Mouse (Mus musculus): ENCODE data around the gene Crybb2.

The Crybb2 gene

DNA sequence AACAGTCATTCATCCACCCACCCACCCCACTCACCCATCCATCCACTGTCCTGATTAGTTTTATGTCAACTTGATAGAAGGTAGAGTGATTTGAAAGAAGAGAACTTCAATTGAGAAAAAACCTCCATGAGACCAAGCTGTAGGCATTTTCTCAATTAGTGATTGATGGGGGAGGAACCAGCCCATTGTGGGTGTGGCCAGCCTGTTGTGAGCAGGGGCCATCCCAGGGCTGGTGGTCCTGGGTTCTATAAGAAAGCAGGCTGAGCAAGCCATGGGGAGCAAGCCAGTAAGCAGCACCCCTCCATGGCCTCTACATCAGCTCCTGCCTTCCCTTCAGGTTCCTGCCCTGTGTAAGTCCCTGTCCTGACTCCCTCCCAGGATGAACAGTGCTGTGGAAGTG lies at the start of gene Crybb2:
Gene Crybb2, minus strand, starts transcription at position 101 of the 400 bp plus-strand sequence.
- no peak for DNase-seq (ENCODE audit: low read depth)

DNA sequence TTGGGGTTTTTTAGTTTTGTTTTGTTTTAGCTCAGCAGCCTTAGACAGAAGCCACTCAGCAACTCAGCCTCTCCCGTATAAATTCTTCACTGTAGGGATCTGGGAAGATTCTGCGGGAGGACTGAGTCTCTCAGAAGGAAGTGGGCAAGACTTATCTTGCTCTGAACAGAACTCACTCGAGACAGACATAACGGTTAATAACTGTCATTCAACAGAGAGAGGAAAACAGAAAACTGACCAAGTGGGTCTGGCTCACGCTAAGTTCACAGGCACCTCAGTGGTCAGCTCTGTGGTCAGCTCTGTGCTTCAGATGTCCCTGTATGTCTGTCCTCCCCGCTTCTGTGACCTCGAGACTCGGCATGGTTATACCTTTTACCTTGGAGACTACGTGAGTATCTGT lies 49.4 kb upstream of the Crybb2 start:
- DNase-seq (ENCODE audit: low read depth), result no peak

- DNase-seq (ENCODE audit: low read depth), result no peak
Measured at GRCm38 (mm10) chr5:113118695-113119094, 48.8 kb upstream of the Crybb2 start.

DNA sequence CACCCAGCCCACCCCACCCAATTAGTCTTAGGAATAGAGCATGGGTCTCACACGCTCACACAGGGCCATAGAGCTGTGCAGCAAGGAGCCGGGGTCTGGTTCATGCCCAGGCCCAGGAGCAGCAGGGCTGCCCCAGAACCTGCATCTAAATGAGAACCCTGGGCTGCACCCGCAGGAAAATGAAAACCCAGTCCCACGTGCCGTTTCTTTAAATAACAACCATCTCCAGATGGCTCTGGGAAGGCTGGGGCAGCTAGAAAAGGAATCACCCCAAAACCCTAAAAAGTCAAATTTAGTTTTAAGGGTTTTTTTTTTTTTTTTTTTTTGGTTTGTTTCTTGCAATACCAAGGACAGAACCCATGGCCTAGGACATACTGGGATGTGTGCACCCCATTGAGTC lies 47.4 kb upstream of the Crybb2 start:
- DNase-seq (ENCODE audit: low read depth), result no peak

DNA sequence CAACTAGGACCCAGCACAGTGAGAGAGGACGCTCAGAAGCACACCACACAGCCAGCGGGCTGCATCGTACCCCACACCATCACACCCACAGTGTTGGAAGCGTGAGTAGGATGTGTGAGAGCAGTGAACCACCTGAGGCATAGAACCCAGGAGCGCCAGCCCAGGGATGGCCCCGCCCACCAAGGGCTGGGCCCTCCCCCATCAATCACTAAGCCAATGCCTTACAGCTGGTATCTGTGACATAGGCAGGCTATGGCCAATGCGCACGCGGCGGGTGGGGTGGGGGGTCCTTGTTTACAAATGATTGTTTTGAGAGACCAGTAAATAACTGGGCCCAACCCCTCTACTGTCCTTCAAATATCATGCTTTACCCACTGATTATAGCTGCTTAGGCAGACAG lies 46.0 kb upstream of the Crybb2 start:
- no peak for DNase-seq (ENCODE audit: low read depth)

- no peak for DNase-seq (ENCODE audit: low read depth)
Measured at GRCm38 (mm10) chr5:113114264-113115225, 44.6 kb upstream of the Crybb2 start.

DNA sequence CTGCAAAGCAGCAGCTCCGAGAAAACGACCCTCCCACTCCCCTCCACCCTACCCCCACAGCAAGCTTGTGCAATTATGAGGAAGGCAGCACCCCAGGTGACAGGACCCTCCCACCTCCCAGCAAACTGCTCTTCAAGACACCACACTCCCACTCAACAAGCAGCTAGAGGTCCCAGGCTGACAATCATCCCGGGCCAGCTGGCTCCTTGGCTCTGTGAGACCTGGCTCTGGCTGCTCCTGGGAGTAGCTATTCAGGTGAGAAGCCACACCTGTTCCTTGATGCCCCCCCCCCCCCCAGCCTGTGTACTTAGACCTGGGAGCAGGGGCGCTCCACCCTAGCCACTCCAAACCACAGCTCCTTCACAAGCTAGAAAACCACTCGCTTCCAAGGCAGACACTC lies 43.2 kb upstream of the Crybb2 start:
- no peak for DNase-seq (ENCODE audit: low read depth)

DNA sequence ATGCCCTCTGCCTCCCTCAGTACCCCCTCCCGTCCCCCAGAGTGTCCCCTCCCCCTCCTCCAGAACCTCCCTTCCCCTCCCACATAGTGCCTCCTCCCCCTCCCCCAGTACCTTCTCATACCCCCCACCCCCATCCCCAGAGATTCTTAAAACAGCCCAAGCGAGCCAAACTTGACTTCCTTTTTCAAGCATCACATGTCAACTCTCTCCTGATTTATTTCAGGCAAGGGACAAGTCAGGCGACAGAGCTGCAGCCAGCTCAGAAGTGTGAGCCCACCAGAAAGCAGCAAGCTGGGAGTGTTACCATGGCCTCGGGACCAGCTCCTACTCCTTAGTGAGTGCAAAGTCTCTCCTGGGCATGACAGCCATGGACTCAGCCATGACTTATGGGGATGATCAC lies 41.4 kb upstream of the Crybb2 start:
- DNase-seq (ENCODE audit: low read depth), result no peak

GRCm38 (mm10) chr5:113110929-113111328 lies 41.0 kb upstream of the Crybb2 start:
- DNase-seq (ENCODE audit: low read depth), result no peak

GRCm38 (mm10) chr5:113109651-113110050 lies 39.7 kb upstream of the Crybb2 start:
- peak; percentile 25 for DNase-seq (ENCODE audit: low read depth)

- no peak for DNase-seq (ENCODE audit: low read depth)
Measured at GRCm38 (mm10) chr5:113108165-113108764, 38.3 kb upstream of the Crybb2 start.

DNA sequence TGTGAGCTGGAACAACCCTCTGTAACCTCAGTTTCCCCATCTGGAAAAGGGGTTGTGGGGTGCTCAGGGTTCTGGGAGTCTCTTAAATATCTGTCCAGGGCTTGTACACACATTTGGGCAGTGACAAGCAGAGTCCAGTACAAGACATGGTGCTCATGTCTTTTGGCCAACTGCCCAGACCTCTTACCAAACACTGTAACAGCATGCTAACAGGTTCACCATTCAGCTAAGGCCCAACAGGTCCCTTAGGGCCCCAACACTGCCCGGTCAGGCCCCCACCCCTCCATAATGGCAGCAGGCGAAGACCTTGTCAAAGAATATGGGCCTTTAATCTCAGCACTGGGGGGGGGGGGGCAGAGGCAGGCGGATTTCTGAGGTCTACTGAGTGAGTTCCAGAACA lies 37.8 kb upstream of the Crybb2 start:
- no peak for DNase-seq (ENCODE audit: low read depth)

GRCm38 (mm10) chr5:113106594-113106993 lies 36.7 kb upstream of the Crybb2 start:
- no peak for DNase-seq (ENCODE audit: low read depth)

DNA sequence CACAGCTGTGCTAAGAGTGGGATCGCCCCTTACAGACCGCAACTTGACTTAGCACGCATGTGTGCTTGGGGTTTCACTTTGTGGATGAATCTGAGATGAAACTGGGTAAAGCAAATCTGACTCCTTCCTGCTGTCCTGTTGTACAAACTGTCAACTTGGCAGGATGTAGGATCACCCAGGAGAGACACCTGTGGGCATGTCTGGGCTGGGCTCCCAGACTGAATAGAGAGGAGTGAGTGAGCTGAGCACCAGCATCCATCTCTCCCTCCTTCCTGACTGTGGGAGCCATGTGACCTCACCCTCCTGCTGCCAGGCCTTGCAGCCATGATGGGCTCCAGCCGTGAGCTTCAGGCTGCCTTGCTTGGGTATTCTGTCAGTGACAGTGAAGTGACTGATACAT lies 35.6 kb upstream of the Crybb2 start:
- DNase-seq (ENCODE audit: low read depth), result no peak

DNA sequence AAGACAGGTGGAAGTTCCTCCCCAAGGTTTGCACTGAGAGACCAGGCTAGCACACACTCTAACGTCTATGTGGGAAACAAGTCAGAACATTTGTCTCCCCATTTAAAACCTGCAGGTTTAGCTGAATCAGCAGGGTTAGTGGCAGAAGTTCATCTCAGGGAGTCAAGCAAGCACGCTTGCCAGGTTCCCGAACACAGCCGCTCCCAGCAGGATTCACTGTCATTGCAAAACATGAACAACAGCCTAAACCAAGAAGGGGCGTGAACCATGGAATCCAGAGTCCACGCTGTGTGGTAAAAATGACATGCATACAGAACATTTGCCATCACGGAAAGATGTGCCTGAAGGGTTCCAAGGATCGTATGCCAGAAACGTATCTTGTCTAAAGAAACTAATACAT lies 35.1 kb upstream of the Crybb2 start:
- no peak for DNase-seq (ENCODE audit: low read depth)

GRCm38 (mm10) chr5:113102455-113102854 lies 32.5 kb upstream of the Crybb2 start:
- DNase-seq (ENCODE audit: low read depth), result no peak

DNA sequence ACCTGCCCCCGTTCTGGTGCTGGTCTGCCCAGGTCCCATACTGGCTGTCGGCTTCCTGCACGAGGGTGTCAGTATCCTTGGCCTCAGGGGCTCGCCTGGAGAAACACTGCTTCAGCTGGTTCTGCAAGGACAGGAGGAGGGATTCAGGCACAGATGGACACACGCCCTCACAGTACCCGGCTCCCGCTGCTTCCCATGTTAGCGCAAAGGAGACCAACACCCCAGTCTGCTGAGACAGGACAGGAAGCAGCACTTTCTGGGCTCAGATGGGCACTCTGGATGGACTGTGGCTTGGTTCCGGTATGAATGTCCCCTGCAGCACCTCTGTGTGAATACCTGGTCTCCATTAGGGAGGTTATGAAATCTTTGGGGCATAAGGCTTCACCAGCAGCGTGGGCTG lies 31.5 kb upstream of the Crybb2 start:
- DNase-seq (ENCODE audit: low read depth), result no peak

GRCm38 (mm10) chr5:113100422-113100821 lies 30.5 kb upstream of the Crybb2 start:
- DNase-seq (ENCODE audit: low read depth), result no peak

- DNase-seq (ENCODE audit: low read depth), result peak; percentile 76
Measured at GRCm38 (mm10) chr5:113099546-113099945, 29.6 kb upstream of the Crybb2 start.

- no peak for DNase-seq (ENCODE audit: low read depth)
Measured at GRCm38 (mm10) chr5:113097551-113097950, 27.6 kb upstream of the Crybb2 start.

GRCm38 (mm10) chr5:113095456-113095855 lies 25.5 kb upstream of the Crybb2 start:
- DNase-seq (ENCODE audit: low read depth), result no peak

DNA sequence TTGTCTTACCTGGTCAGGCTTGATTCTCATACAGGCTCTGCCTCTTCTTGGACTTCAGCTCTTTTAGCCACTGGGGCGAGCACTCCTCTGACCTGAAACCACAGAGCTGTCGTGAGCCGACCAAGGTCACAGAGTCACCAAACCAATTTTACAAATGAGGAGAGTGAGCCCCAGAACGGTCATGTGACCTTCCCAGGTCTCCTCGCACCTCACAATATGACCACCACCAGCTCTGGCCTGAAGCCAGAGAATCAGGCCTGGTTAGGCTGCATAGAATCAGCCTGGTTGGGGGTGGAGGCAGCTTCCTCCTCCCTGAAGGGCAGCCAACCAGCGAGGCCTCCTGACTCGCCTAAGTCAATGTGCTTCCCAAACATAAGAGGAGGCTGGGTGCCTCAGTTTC lies 22.5 kb upstream of the Crybb2 start:
- DNase-seq (ENCODE audit: low read depth), result no peak

DNA sequence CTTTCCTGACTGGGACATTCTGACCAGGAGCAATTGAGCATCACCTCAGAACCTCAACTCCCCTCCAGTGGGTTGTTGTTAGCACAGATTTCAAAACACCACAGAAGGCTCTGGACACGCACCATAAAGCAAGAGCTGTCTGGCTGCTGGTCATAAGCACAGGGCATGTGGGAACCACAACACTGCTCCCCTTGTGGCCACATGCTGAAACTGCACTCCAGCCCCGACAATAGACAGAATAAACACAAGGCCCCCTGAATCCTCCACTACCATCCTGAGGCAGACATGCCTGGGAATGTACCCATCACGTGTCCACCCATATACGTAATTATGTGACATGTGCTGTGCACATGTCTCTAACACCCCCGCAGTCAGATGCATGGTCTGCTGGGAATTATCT lies 21.2 kb upstream of the Crybb2 start:
- peak; percentile 21 for DNase-seq (ENCODE audit: low read depth)

GRCm38 (mm10) chr5:113090750-113091149 lies 20.8 kb upstream of the Crybb2 start:
- DNase-seq (ENCODE audit: low read depth), result no peak

Data from naive thymus-derived CD4-positive, alpha-beta T cell, adult 2 months (primary cell).